Mouse (Mus musculus): ENCODE results near the gene Fam196a. TPM values are rescaled to one million over a fixed set of nuclear protein-coding genes. Genes with fewer than 3 reads are reported as not detected.

Fam196a gene
- polyA plus RNA-seq, 1 experiment from 2014 or later = 1.3 TPM

DNA sequence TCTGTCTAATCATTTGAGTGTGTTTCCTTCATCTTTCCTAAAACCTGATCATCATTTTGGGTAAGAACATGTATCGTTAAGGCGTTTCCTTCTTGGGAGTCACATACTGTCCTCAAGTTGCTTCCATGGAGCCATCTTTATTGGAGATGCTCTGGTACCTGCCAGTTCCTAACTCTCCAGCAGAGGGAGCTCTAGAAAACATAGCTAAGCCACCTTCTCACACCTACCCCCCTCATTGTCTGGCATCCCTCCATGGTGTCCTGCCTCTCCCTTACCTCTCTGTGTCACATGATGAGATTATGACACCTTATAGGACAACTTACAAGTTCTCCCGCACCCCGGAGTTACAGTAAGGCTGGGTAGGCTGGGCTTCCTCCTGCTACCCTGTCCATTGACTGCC lies 45.3 kb downstream of the Fam196a start:
- ATAC-seq (no peak), DNase-seq (ENCODE audit: low spot score) (no peak)
- WGBS = 77% methylated on average over 4 of the region's 4 CpGs
- TF ChIP-seq EP300 (IDR thresholded peaks at IDR 0.05) (no peak), CTCF (IDR thresholded peaks at IDR 0.05) (peak; percentile 59)
- Histone ChIP-seq H3K36me3 (ENCODE audit: insufficient read depth, low read length) (0 out of 2 replicates have a peak, but pooled peaks cover 4% of the 10 kb centered on the region), H3K9ac (replicated peaks; ENCODE audit: low read depth) (no peak overlapping the region), H3K4me1 (ENCODE audit: insufficient read depth, low read depth, low read length) (no peaks in the 10 kb centered on the region), H3K9me3 (ENCODE audit: low read length) (no peaks in the 10 kb centered on the region), H3K27me3 (replicated peaks; ENCODE audit: insufficient read depth, low read length) (no peaks in the 10 kb centered on the region), H3K4me2 (replicated peaks; ENCODE audit: low read depth, low read length) (no peak overlapping the region), H3K27ac (ENCODE audit: low read length) (no peak overlapping the region), H3K4me3 (ENCODE audit: low read depth, low read length) (no peak overlapping the region)

- H3K4me2 ChIP-seq (replicated peaks; ENCODE audit: low read depth, low read length) = no peak overlapping the region
- no peaks in the 10 kb centered on the region for H3K4me1 ChIP-seq (ENCODE audit: insufficient read depth, low read depth, low read length)
- H3K27me3 ChIP-seq (replicated peaks; ENCODE audit: insufficient read depth, low read length) = no peaks in the 10 kb centered on the region
- TF ChIP-seq EP300 (IDR thresholded peaks at IDR 0.05) (no peak), CTCF (IDR thresholded peaks at IDR 0.05) (no peak)
- WGBS = 93% methylated on average over 13 of the region's 13 CpGs
- H3K9me3 ChIP-seq (ENCODE audit: low read length) = no peaks in the 10 kb centered on the region
- H3K36me3 ChIP-seq (ENCODE audit: insufficient read depth, low read length) = 0 out of 2 replicates have a peak, but pooled peaks cover 4% of the 10 kb centered on the region
- H3K9ac ChIP-seq (replicated peaks; ENCODE audit: low read depth) = no peak overlapping the region
- DNase-seq (ENCODE audit: low spot score) (no peak), ATAC-seq (no peak)
- no peak overlapping the region for H3K4me3 ChIP-seq (ENCODE audit: low read depth, low read length)
- no peak overlapping the region for H3K27ac ChIP-seq (ENCODE audit: low read length)
Measured at GRCm38 (mm10) chr7:134892449-134892871, 45.8 kb downstream of the Fam196a start.

DNA sequence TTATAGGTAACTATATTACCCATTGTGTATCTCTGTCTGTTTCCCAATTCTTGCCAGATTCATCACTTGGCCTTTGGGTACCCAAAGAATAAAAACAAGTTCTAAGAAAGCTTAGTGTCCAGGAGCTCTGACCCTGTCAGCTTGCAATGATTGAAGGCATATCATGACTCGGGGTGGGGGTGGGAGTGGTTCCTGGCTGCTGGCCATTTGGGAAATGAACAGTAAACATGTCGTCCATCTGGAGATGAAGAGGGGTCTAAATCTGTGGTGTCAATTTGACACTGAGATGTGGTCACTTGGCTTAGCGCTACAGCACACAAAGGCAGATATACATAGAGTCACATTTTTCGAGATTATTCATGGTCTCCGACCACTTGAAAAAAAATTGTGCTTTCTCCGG lies 54.7 kb downstream of the Fam196a start:
- WGBS = 51% methylated on average over 6 of the region's 6 CpGs
- TF ChIP-seq CTCF (IDR thresholded peaks at IDR 0.05) (no peak), EP300 (IDR thresholded peaks at IDR 0.05) (no peak)
- no peak for DNase-seq (ENCODE audit: low spot score)

GRCm38 (mm10) chr7:134880431-134880830 lies 57.8 kb downstream of the Fam196a start:
- H3K4me3 ChIP-seq (ENCODE audit: low read depth, low read length) = no peak overlapping the region
- DNase-seq (ENCODE audit: low spot score) (no peak), ATAC-seq (no peak)
- H3K9ac ChIP-seq (replicated peaks; ENCODE audit: low read depth) = no peak overlapping the region
- H3K36me3 ChIP-seq (ENCODE audit: insufficient read depth, low read length) = peaks cover 5% of the 10 kb centered on the region; the same call in 1 of the 2 replicates
- TF ChIP-seq CTCF (IDR thresholded peaks at IDR 0.05) (no peak), EP300 (IDR thresholded peaks at IDR 0.05) (no peak)
- no peak overlapping the region for H3K27ac ChIP-seq (ENCODE audit: low read length)
- H3K4me1 ChIP-seq (ENCODE audit: insufficient read depth, low read depth, low read length) = no peaks in the 10 kb centered on the region
- H3K4me2 ChIP-seq (replicated peaks; ENCODE audit: low read depth, low read length) = no peak overlapping the region
- 67% methylated on average over 6 of the region's 6 CpGs for WGBS
- no peaks in the 10 kb centered on the region for H3K9me3 ChIP-seq (ENCODE audit: low read length)
- no peaks in the 10 kb centered on the region for H3K27me3 ChIP-seq (replicated peaks; ENCODE audit: insufficient read depth, low read length)

More for the DNA sequence above, 54.7 kb downstream of the Fam196a start:
- H3K27me3 ChIP-seq (replicated peaks; ENCODE audit: insufficient read depth, low read length) = no peaks in the 10 kb centered on the region
- no peak overlapping the region for H3K4me3 ChIP-seq (ENCODE audit: low read depth, low read length)
- H3K9ac ChIP-seq (replicated peaks; ENCODE audit: low read depth) = no peak overlapping the region
- H3K36me3 ChIP-seq (ENCODE audit: insufficient read depth, low read length) = no peaks in the 10 kb centered on the region
- H3K4me1 ChIP-seq (ENCODE audit: insufficient read depth, low read depth, low read length) = no peaks in the 10 kb centered on the region
- H3K27ac ChIP-seq (ENCODE audit: low read length) = no peak overlapping the region
- no peak for ATAC-seq
- no peaks in the 10 kb centered on the region for H3K9me3 ChIP-seq (ENCODE audit: low read length)
- no peak overlapping the region for H3K4me2 ChIP-seq (replicated peaks; ENCODE audit: low read depth, low read length)

DNA sequence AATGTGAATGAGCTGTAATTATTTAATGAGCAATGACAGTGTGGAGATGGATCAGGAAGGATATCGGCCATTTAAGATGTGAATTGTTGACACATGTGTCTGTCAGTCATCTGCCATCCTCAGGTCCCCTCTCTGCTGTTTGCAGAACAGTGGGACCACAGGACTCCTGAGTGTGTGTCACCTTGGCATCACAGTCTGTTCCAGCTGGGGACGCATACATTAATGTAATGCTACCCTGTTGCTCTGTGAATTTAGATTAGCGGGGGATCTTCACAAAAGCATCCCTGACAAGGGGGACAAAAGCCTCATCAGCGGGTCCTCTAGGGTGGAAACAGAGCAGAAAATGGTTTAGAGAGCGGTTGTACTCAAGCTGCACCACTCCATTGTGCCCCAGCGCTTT lies 59.2 kb downstream of the Fam196a start:
- no peaks in the 10 kb centered on the region for H3K4me1 ChIP-seq (ENCODE audit: insufficient read depth, low read depth, low read length)
- TF ChIP-seq CTCF (IDR thresholded peaks at IDR 0.05) = no peak
- no peak for TF ChIP-seq EP300 (IDR thresholded peaks at IDR 0.05)
- 88% methylated on average over 6 of the region's 6 CpGs for WGBS

DNA sequence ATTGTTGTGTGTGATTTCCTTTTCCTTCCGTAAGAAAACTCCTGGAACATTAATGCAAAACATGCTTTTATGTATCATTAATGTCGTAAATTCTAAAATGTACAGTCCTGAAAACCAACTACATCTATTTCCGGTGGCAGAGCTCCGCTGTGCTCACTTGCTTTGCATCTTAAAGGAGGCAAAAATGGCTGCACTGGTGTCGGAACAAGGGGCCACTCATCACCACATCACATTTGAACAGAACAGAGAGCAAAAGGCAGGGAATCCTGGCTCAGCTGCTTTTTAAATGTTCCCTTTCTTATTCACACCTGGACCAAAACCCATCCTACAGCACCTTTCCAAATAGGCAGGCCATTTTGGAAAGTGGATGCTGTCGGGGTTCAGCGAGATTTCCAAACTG lies 65.2 kb downstream of the Fam196a start:
- TF ChIP-seq EP300 (IDR thresholded peaks at IDR 0.05) (no peak), CTCF (IDR thresholded peaks at IDR 0.05) (no peak)
- Histone ChIP-seq H3K4me1 (ENCODE audit: insufficient read depth, low read depth, low read length) (no peaks in the 10 kb centered on the region), H3K27ac (ENCODE audit: low read length) (no peak overlapping the region), H3K9me3 (ENCODE audit: low read length) (no peaks in the 10 kb centered on the region), H3K4me2 (replicated peaks; ENCODE audit: low read depth, low read length) (no peak overlapping the region), H3K9ac (replicated peaks; ENCODE audit: low read depth) (no peak overlapping the region), H3K36me3 (ENCODE audit: insufficient read depth, low read length) (peaks cover 10% of the 10 kb centered on the region; the same call in 1 of the 2 replicates), H3K27me3 (replicated peaks; ENCODE audit: insufficient read depth, low read length) (no peaks in the 10 kb centered on the region), H3K4me3 (ENCODE audit: low read depth, low read length) (no peak overlapping the region)
- DNase-seq (ENCODE audit: low spot score) = no peak
- ATAC-seq = no peak
- 93% methylated on average over 7 of the region's 7 CpGs for WGBS

More for the DNA sequence above, 59.2 kb downstream of the Fam196a start:
- H3K27me3 ChIP-seq (replicated peaks; ENCODE audit: insufficient read depth, low read length) = no peaks in the 10 kb centered on the region
- no peak overlapping the region for H3K27ac ChIP-seq (ENCODE audit: low read length)
- DNase-seq (ENCODE audit: low spot score) = no peak
- no peak overlapping the region for H3K4me3 ChIP-seq (ENCODE audit: low read depth, low read length)
- peaks cover 10% of the 10 kb centered on the region; the same call in 1 of the 2 replicates for H3K36me3 ChIP-seq (ENCODE audit: insufficient read depth, low read length)
- H3K9ac ChIP-seq (replicated peaks; ENCODE audit: low read depth) = no peak overlapping the region
- ATAC-seq = no peak
- no peak overlapping the region for H3K4me2 ChIP-seq (replicated peaks; ENCODE audit: low read depth, low read length)
- H3K9me3 ChIP-seq (ENCODE audit: low read length) = no peaks in the 10 kb centered on the region

DNA sequence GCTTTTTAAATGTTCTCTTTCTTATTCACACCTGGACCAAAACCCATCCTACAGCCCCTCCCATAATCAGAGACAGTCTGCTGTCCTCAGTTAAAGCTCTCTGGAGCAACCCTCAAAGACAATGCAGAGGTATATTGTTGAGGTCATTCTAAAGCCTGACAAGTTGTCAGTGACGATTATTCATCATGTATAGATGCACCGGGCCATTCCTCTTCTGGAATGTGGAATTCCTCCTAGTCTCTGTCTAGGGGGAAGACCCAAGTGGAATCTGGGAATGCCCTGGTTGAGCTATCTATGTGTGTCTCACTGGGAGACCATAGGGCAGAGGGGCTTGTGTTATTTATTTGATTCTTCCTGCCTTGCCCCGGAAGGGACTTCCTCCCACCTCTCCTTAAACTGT lies 65.7 kb downstream of the Fam196a start:
- peaks cover 10% of the 10 kb centered on the region; the same call in 1 of the 2 replicates for H3K36me3 ChIP-seq (ENCODE audit: insufficient read depth, low read length)
- DNase-seq (ENCODE audit: low spot score) (no peak), ATAC-seq (no peak)
- H3K4me1 ChIP-seq (ENCODE audit: insufficient read depth, low read depth, low read length) = no peaks in the 10 kb centered on the region
- H3K27me3 ChIP-seq (replicated peaks; ENCODE audit: insufficient read depth, low read length) = no peaks in the 10 kb centered on the region
- TF ChIP-seq CTCF (IDR thresholded peaks at IDR 0.05) (no peak), EP300 (IDR thresholded peaks at IDR 0.05) (no peak)
- no peak overlapping the region for H3K9ac ChIP-seq (replicated peaks; ENCODE audit: low read depth)
- WGBS = 61% methylated on average over 3 of the region's 3 CpGs
- no peaks in the 10 kb centered on the region for H3K9me3 ChIP-seq (ENCODE audit: low read length)
- H3K4me2 ChIP-seq (replicated peaks; ENCODE audit: low read depth, low read length) = no peak overlapping the region
- no peak overlapping the region for H3K27ac ChIP-seq (ENCODE audit: low read length)
- H3K4me3 ChIP-seq (ENCODE audit: low read depth, low read length) = no peak overlapping the region

Measured in lung, postnatal 0 days (tissue).